Mouse (Mus musculus): ENCODE data around the gene Cenpm. TPM values are rescaled to one million over a fixed set of nuclear protein-coding genes. Genes with fewer than 3 reads are reported as not detected.
"Not testable (repeated sequence)": the region's sequence is repeated elsewhere in the genome, so short reads cannot be mapped to it uniquely, and the experiment has no call there.

Gene Cenpm
- polyA plus RNA-seq, 1 experiment from 2014 or later, result 86.7 TPM

DNA sequence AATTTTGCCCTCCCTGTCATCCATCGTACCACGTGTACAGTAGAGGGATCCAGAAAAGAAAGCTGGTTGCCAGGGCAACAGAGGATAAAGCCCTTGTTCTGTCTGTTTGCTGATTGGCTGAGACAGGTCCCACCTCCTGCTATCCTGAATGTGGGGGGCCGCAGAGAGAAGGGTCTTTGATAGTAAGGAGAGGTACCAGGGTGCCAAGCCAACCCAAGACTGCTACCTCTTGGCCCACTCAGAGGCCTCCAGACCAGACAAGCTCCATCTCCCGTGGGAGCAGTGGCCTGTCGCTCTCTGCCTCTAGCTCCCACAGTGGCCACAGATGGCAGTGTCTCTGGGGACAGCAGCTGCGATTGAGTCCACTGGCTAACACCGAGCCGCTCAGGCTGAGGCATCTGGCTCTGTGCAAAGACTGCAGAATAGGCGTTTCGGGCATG, 11.4 kb upstream of the Cenpm start:
- Histone ChIP-seq H3K27ac (ENCODE audit: low read length) (no peak overlapping the region), H3K9ac (replicated peaks; ENCODE audit: low read depth, low read length) (no peak overlapping the region), H3K4me3 (ENCODE audit: low read depth, low read length) (no peak overlapping the region), H3K9me3 (ENCODE audit: control insufficient read depth, low read depth, low read length) (no peaks in the 10 kb centered on the region), H3K4me2 (replicated peaks; ENCODE audit: low read depth, low read length) (no peak overlapping the region), H3K27me3 (ENCODE audit: control insufficient read depth, insufficient read depth, low read length) (no peaks in the 10 kb centered on the region), H3K36me3 (ENCODE audit: control insufficient read depth, insufficient read depth, low read length) (no peaks in the 10 kb centered on the region), H3K4me1 (ENCODE audit: control insufficient read depth, insufficient read depth, low read length) (no peaks in the 10 kb centered on the region)
- WGBS, result 31% methylated on average over 10 of the region's 10 CpGs
- no peak for ATAC-seq (ENCODE audit: insufficient number of reproducible peaks, insufficient read depth, low FRiP score, low read depth)

- H3K27ac ChIP-seq (ENCODE audit: low read length), result no peak overlapping the region
- no peaks in the 10 kb centered on the region for H3K27me3 ChIP-seq (ENCODE audit: control insufficient read depth, insufficient read depth, low read length)
- H3K4me2 ChIP-seq (replicated peaks; ENCODE audit: low read depth, low read length), result no peak overlapping the region
- H3K4me3 ChIP-seq (ENCODE audit: low read depth, low read length), result no peak overlapping the region
- H3K36me3 ChIP-seq (ENCODE audit: control insufficient read depth, insufficient read depth, low read length), result no peaks in the 10 kb centered on the region
- 47% methylated on average over 4 of the region's 4 CpGs for WGBS
- no peaks in the 10 kb centered on the region for H3K9me3 ChIP-seq (ENCODE audit: control insufficient read depth, low read depth, low read length)
- no peak for ATAC-seq (ENCODE audit: insufficient number of reproducible peaks, insufficient read depth, low FRiP score, low read depth)
- H3K9ac ChIP-seq (replicated peaks; ENCODE audit: low read depth, low read length), result no peak overlapping the region
- H3K4me1 ChIP-seq (ENCODE audit: control insufficient read depth, insufficient read depth, low read length), result no peaks in the 10 kb centered on the region
Measured at GRCm38 (mm10) chr15:82255248-82255647, 10.7 kb upstream of the Cenpm start.

DNA sequence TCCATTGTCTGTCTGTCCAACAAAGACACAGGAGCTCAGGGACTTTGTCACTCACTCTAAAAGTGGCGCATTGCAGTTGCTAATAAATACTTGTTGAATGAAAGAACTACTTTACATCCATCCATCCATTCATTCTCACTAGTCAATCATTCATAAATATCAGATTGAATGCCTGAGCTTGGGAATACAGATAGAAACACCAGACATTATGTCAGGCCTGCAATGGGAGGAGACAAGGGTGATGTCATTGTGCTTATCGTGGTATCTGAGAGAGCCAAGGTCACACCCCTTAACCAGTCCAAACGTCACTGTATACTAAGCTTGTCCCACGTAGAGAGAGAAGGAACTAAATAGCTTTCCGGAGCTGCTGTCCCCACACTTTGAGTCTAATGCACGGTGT, 7.5 kb upstream of the Cenpm start, which contains the start of gene 1500009C09Rik:
TSS of gene 1500009C09Rik (plus strand) at position 301 of the 400 bp plus-strand sequence.
- Histone ChIP-seq H3K9ac (replicated peaks; ENCODE audit: low read depth, low read length) (no peak within 1 kb of the TSS), H3K4me1 (ENCODE audit: control insufficient read depth, insufficient read depth, low read length) (no peaks in the 10 kb centered on the region), H3K4me3 (ENCODE audit: low read depth, low read length) (no peak within 1 kb of the TSS), H3K9me3 (ENCODE audit: control insufficient read depth, low read depth, low read length) (no peaks in the 10 kb centered on the region), H3K27me3 (ENCODE audit: control insufficient read depth, insufficient read depth, low read length) (no peaks in the 10 kb centered on the region), H3K36me3 (ENCODE audit: control insufficient read depth, insufficient read depth, low read length) (no peaks in the 10 kb centered on the region), H3K27ac (ENCODE audit: low read length) (no peak within 1 kb of the TSS), H3K4me2 (replicated peaks; ENCODE audit: low read depth, low read length) (no peak within 1 kb of the TSS)
- WGBS, result 81% methylated on average over 6 of the region's 6 CpGs
- no peak for ATAC-seq (ENCODE audit: insufficient number of reproducible peaks, insufficient read depth, low FRiP score, low read depth)

GRCm38 (mm10) chr15:82251579-82251978, 7.0 kb upstream of the Cenpm start:
- Histone ChIP-seq H3K4me1 (ENCODE audit: control insufficient read depth, insufficient read depth, low read length) (no peaks in the 10 kb centered on the region), H3K9ac (replicated peaks; ENCODE audit: low read depth, low read length) (no peak overlapping the region), H3K4me3 (ENCODE audit: low read depth, low read length) (no peak overlapping the region), H3K36me3 (ENCODE audit: control insufficient read depth, insufficient read depth, low read length) (no peaks in the 10 kb centered on the region), H3K27ac (ENCODE audit: low read length) (no peak overlapping the region), H3K4me2 (replicated peaks; ENCODE audit: low read depth, low read length) (no peak overlapping the region), H3K9me3 (ENCODE audit: control insufficient read depth, low read depth, low read length) (no peaks in the 10 kb centered on the region), H3K27me3 (ENCODE audit: control insufficient read depth, insufficient read depth, low read length) (no peaks in the 10 kb centered on the region)
- no peak for ATAC-seq (ENCODE audit: insufficient number of reproducible peaks, insufficient read depth, low FRiP score, low read depth)
- WGBS, result 95% methylated on average over 3 of the region's 3 CpGs

DNA sequence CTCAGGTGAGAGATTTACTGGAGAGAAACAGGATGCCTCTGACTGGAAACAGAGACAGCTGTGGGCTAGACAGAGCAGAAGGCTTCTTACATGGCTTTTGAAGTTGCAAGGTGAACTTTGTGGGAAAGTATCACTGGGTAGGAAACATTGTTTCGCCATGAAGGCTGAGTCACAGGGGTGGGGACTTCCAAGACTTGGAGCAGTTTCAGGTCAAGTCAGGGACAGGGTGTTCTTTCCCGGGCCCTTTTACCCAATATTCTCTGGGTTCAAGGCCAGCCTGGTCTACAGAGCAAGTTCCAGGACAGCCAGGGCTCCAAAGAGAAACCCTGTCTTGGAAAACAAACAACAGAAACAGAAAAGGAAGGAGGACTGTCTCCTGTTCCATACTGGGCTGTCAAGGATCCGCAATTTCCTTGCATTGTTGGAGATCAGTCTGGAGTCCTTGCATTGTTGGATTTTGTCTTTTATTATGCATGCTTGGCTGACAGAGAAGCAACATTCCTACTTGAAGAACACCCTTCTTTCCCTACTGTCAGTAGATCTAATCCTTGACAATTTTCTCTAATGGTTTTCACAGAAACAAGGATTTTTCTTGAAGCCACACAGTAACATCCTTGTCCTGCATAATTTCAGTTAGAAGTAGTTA, 2.7 kb upstream of the Cenpm start:
- H3K4me1 ChIP-seq (ENCODE audit: control insufficient read depth, insufficient read depth, low read length), result 0 out of 2 replicates have a peak, but pooled peaks cover 4% of the 10 kb centered on the region
- 73% methylated on average over 3 of the region's 3 CpGs for WGBS
- no peaks in the 10 kb centered on the region for H3K9me3 ChIP-seq (ENCODE audit: control insufficient read depth, low read depth, low read length)
- ATAC-seq (ENCODE audit: insufficient number of reproducible peaks, insufficient read depth, low FRiP score, low read depth), result no peak
- H3K9ac ChIP-seq (replicated peaks; ENCODE audit: low read depth, low read length), result no peak overlapping the region
- H3K27me3 ChIP-seq (ENCODE audit: control insufficient read depth, insufficient read depth, low read length), result no peaks in the 10 kb centered on the region
- no peaks in the 10 kb centered on the region for H3K36me3 ChIP-seq (ENCODE audit: control insufficient read depth, insufficient read depth, low read length)
- H3K27ac ChIP-seq (ENCODE audit: low read length), result no peak overlapping the region
- no peak overlapping the region for H3K4me2 ChIP-seq (replicated peaks; ENCODE audit: low read depth, low read length)
- no peak overlapping the region for H3K4me3 ChIP-seq (ENCODE audit: low read depth, low read length)

- not testable (repeated sequence) for H3K27me3 ChIP-seq (ENCODE audit: control insufficient read depth, insufficient read depth, low read length); ATAC-seq (ENCODE audit: insufficient number of reproducible peaks, insufficient read depth, low FRiP score, low read depth); H3K4me1 ChIP-seq (ENCODE audit: control insufficient read depth, insufficient read depth, low read length); H3K36me3 ChIP-seq (ENCODE audit: control insufficient read depth, insufficient read depth, low read length); H3K9me3 ChIP-seq (ENCODE audit: control insufficient read depth, low read depth, low read length); H3K27ac ChIP-seq (ENCODE audit: low read length)
- H3K9ac ChIP-seq (replicated peaks; ENCODE audit: low read depth, low read length), result peak overlapping the region; percentile 57; the same call in 1 of the 2 replicates
- 22% methylated on average over 9 of the region's 9 CpGs for WGBS
- H3K4me2 ChIP-seq (replicated peaks; ENCODE audit: low read depth, low read length), result peak overlapping the region; percentile 90
- H3K4me3 ChIP-seq (ENCODE audit: low read depth, low read length), result peak overlapping the region; percentile 63
Measured at GRCm38 (mm10) chr15:82244805-82245161, 235 bp upstream of the Cenpm start.

DNA sequence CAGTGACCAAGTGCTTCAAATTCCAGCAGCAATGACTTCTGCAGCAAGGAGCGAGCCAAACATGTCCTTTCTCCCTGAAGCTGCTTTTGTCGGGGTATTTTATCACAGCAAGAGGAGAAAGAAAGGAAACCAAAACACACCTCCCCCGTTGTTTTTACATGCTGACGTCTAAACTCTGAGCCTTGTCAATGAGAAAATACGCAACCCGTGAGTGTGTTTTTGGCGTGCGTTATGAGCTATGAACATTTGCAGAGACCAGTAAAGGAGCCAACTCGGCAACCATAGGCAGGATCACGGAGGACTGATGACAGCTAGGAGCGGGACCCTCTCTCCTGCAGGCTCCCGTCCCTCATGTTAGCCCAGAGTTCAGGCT, 820 bp downstream of the Cenpm start:
- Histone ChIP-seq H3K27me3 (ENCODE audit: control insufficient read depth, insufficient read depth, low read length) (no peaks in the 10 kb centered on the region), H3K9ac (replicated peaks; ENCODE audit: low read depth, low read length) (peak overlapping the region; percentile 57), H3K4me2 (replicated peaks; ENCODE audit: low read depth, low read length) (peak overlapping the region; percentile 90), H3K4me1 (ENCODE audit: control insufficient read depth, insufficient read depth, low read length) (0 out of 2 replicates have a peak, but pooled peaks cover 4% of the 10 kb centered on the region), H3K9me3 (ENCODE audit: control insufficient read depth, low read depth, low read length) (no peaks in the 10 kb centered on the region), H3K27ac (ENCODE audit: low read length) (peak overlapping the region; percentile 34; the same call in 1 of the 2 replicates), H3K36me3 (ENCODE audit: control insufficient read depth, insufficient read depth, low read length) (no peaks in the 10 kb centered on the region), H3K4me3 (ENCODE audit: low read depth, low read length) (peak overlapping the region; percentile 63)
- WGBS, result 3% methylated on average over 12 of the region's 12 CpGs
- no peak for ATAC-seq (ENCODE audit: insufficient number of reproducible peaks, insufficient read depth, low FRiP score, low read depth)

DNA sequence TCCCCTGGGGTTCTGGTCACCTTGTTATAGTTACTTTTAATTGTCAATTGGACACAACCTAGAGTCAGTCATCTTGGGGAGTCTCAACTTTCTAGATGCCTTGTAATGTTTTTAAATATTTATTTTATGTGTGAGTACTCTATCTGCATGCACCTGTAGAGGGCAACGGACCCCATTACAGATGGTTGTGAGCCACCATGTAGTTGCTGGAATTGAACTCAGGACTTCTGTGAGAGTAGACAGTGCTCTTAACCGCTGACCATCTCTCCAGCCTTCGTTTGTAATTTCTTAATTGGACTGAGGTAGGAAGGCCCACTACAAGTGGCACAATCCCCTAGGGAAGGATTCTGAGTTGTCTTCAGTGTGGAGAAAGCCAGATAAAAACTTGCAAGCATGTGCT, 1.2 kb downstream of the Cenpm start:
- no peak overlapping the region for H3K27ac ChIP-seq (ENCODE audit: low read length)
- 78% methylated on average over 3 of the region's 3 CpGs for WGBS
- peak overlapping the region; percentile 63 for H3K4me3 ChIP-seq (ENCODE audit: low read depth, low read length)
- H3K4me1 ChIP-seq (ENCODE audit: control insufficient read depth, insufficient read depth, low read length), result 0 out of 2 replicates have a peak, but pooled peaks cover 4% of the 10 kb centered on the region
- H3K9me3 ChIP-seq (ENCODE audit: control insufficient read depth, low read depth, low read length), result no peaks in the 10 kb centered on the region
- no peaks in the 10 kb centered on the region for H3K36me3 ChIP-seq (ENCODE audit: control insufficient read depth, insufficient read depth, low read length)
- peak overlapping the region; percentile 90 for H3K4me2 ChIP-seq (replicated peaks; ENCODE audit: low read depth, low read length)
- no peak for ATAC-seq (ENCODE audit: insufficient number of reproducible peaks, insufficient read depth, low FRiP score, low read depth)
- 0 out of 2 replicates have a peak overlapping the region, but pooled peaks have one; percentile 57 for H3K9ac ChIP-seq (replicated peaks; ENCODE audit: low read depth, low read length)
- H3K27me3 ChIP-seq (ENCODE audit: control insufficient read depth, insufficient read depth, low read length), result no peaks in the 10 kb centered on the region

- H3K9me3 ChIP-seq (ENCODE audit: control insufficient read depth, low read depth, low read length), result no peaks in the 10 kb centered on the region
- no peak overlapping the region for H3K4me2 ChIP-seq (replicated peaks; ENCODE audit: low read depth, low read length)
- H3K4me1 ChIP-seq (ENCODE audit: control insufficient read depth, insufficient read depth, low read length), result no peaks in the 10 kb centered on the region
- peak; percentile 40; the same call in 1 of the 2 replicates for ATAC-seq (ENCODE audit: insufficient number of reproducible peaks, insufficient read depth, low FRiP score, low read depth)
- H3K36me3 ChIP-seq (ENCODE audit: control insufficient read depth, insufficient read depth, low read length), result no peaks in the 10 kb centered on the region
- H3K9ac ChIP-seq (replicated peaks; ENCODE audit: low read depth, low read length), result no peak overlapping the region
- WGBS, result 18% methylated on average over 5 of the region's 5 CpGs
- H3K27me3 ChIP-seq (ENCODE audit: control insufficient read depth, insufficient read depth, low read length), result no peaks in the 10 kb centered on the region
- no peak overlapping the region for H3K4me3 ChIP-seq (ENCODE audit: low read depth, low read length)
- no peak overlapping the region for H3K27ac ChIP-seq (ENCODE audit: low read length)
Measured at GRCm38 (mm10) chr15:82236565-82236964, 8.0 kb downstream of the Cenpm start.

All from stomach, embryonic 14.5 days (tissue).